In genomic region chr10:42679586-42679985, GRCm38 (mm10) we compare ENCODE assay signal across 8 mouse cellular contexts.
A peak's percentile ranks its signal among the peaks of the same experiment; 100 is the strongest.
DNase-seq lines count a peak whose midpoint lies in the region; ATAC-seq lines count a peak whose summit lies in the region.

No protein-coding gene starts in this region.

- H3K27me3 ChIP-seq in kidney, embryonic 16.5 days (ENCODE audit: insufficient read depth, low read length), result peaks cover 3% of the 10 kb centered on the region; the same call in 1 of the 2 replicates
- no peaks in the 10 kb centered on the region for H3K27me3 ChIP-seq in hindbrain, embryonic 11.5 days (ENCODE audit: control insufficient read depth, insufficient read depth, low read length)
- no peaks in the 10 kb centered on the region; the same call in 1 of the 2 replicates for H3K27me3 ChIP-seq in midbrain, embryonic 11.5 days (ENCODE audit: control insufficient read depth, insufficient read depth, low read length)

- no peak overlapping the region for H3K27ac ChIP-seq in kidney, embryonic 16.5 days (ENCODE audit: low read length)
- no peak overlapping the region for H3K27ac ChIP-seq in hindbrain, embryonic 11.5 days (ENCODE audit: low read depth, low read length)
- H3K27ac ChIP-seq in midbrain, embryonic 11.5 days (ENCODE audit: low read depth, low read length), result no peak overlapping the region

- H3K9me3 ChIP-seq in kidney, embryonic 16.5 days (ENCODE audit: low read length), result no peaks in the 10 kb centered on the region
- H3K9me3 ChIP-seq in hindbrain, embryonic 11.5 days (ENCODE audit: control insufficient read depth, low read length), result no peaks in the 10 kb centered on the region
- no peaks in the 10 kb centered on the region for H3K9me3 ChIP-seq in midbrain, embryonic 11.5 days (ENCODE audit: control insufficient read depth, low read length)

- 11% methylated on average over 10 of the region's 10 CpGs for WGBS in kidney, embryonic 16.5 days
- 18% methylated on average over 10 of the region's 10 CpGs for WGBS in hindbrain, embryonic 11.5 days
- WGBS in midbrain, embryonic 11.5 days, result 7% methylated on average over 10 of the region's 10 CpGs

- H3K9ac ChIP-seq in kidney, embryonic 16.5 days (replicated peaks; ENCODE audit: low read length), result peak overlapping the region; percentile 79
- H3K9ac ChIP-seq in hindbrain, embryonic 11.5 days (ENCODE audit: low read depth, low read length), result peak overlapping the region; percentile 79
- H3K9ac ChIP-seq in midbrain, embryonic 11.5 days (ENCODE audit: low read length), result peak overlapping the region; percentile 80; the same call in 1 of the 2 replicates

- H3K4me3 ChIP-seq in kidney, embryonic 16.5 days (ENCODE audit: low read length), result peak overlapping the region; percentile 95
- H3K4me3 ChIP-seq in hindbrain, embryonic 11.5 days (ENCODE audit: low read depth, low read length), result peak overlapping the region; percentile 83
- peak overlapping the region; percentile 94 for H3K4me3 ChIP-seq in midbrain, embryonic 11.5 days (ENCODE audit: low read depth, low read length)

- H3K4me1 ChIP-seq in kidney, embryonic 16.5 days (ENCODE audit: insufficient read depth, low read length), result peaks cover 12% of the 10 kb centered on the region
- peaks cover 2% of the 10 kb centered on the region; the same call in 1 of the 2 replicates for H3K4me1 ChIP-seq in hindbrain, embryonic 11.5 days (replicated peaks; ENCODE audit: control insufficient read depth, insufficient read depth, low read length)
- peaks cover 9% of the 10 kb centered on the region for H3K4me1 ChIP-seq in midbrain, embryonic 11.5 days (ENCODE audit: control insufficient read depth, insufficient read depth, low read length)

- no peak for DNase-seq in kidney, postnatal 36 days
- DNase-seq in adipocyte (ENCODE audit: low spot score), result peak; percentile 16
- no peak for DNase-seq in hindbrain, embryonic 11.5 days (ENCODE audit: low spot score)
- DNase-seq in midbrain, embryonic 11.5 days (ENCODE audit: low spot score, missing footprints), result peak; percentile 88
- no peak for DNase-seq in right cerebral cortex, postnatal 25 days
- DNase-seq in thymus, postnatal 14 days, result no peak
- no peak for DNase-seq in frontal cortex, adult 2 months (ENCODE audit: extremely low spot score in 1 of 2, low spot score in 1 of 2)

- ATAC-seq in kidney, embryonic 16.5 days (ENCODE audit: low FRiP score, low TSS enrichment), result no peak
- ATAC-seq in hindbrain, embryonic 11.5 days (ENCODE audit: low FRiP score), result no peak
- no peak for ATAC-seq in midbrain, embryonic 11.5 days (ENCODE audit: low FRiP score)

- peaks cover 5% of the 10 kb centered on the region; the same call in 1 of the 2 replicates for H3K36me3 ChIP-seq in kidney, embryonic 16.5 days (ENCODE audit: insufficient read depth, low read length)
- H3K36me3 ChIP-seq in hindbrain, embryonic 11.5 days (ENCODE audit: control insufficient read depth, insufficient read depth, low read length), result no peaks in the 10 kb centered on the region
- no peaks in the 10 kb centered on the region for H3K36me3 ChIP-seq in midbrain, embryonic 11.5 days (ENCODE audit: control insufficient read depth, insufficient read depth, low read length)

- H3K4me2 ChIP-seq in kidney, embryonic 16.5 days (replicated peaks; ENCODE audit: low read depth, low read length), result peak overlapping the region; percentile 80
- H3K4me2 ChIP-seq in hindbrain, embryonic 11.5 days (replicated peaks; ENCODE audit: low read depth, low read length), result peak overlapping the region; percentile 84
- H3K4me2 ChIP-seq in midbrain, embryonic 11.5 days, result peak overlapping the region; percentile 79

Comparison
In these comparisons a context has a peak if more than half of its experiments do, and no peak if none do; other contexts are left out.
1. DNase-seq: peak in adipocyte (single experiment) and midbrain, embryonic 11.5 days (single experiment); none in kidney, postnatal 36 days (0 of 2), hindbrain, embryonic 11.5 days (single experiment), right cerebral cortex, postnatal 25 days (single experiment), thymus, postnatal 14 days (single experiment) and frontal cortex, adult 2 months (0 of 2).
2. Peak in every context shown above with its lines, with median percentiles within 50 percentile points of each other: H3K4me2 ChIP-seq, H3K4me3 ChIP-seq and H3K9ac ChIP-seq.